22 mouse cellular contexts compared by ENCODE assay signal in the genomic region with DNA sequence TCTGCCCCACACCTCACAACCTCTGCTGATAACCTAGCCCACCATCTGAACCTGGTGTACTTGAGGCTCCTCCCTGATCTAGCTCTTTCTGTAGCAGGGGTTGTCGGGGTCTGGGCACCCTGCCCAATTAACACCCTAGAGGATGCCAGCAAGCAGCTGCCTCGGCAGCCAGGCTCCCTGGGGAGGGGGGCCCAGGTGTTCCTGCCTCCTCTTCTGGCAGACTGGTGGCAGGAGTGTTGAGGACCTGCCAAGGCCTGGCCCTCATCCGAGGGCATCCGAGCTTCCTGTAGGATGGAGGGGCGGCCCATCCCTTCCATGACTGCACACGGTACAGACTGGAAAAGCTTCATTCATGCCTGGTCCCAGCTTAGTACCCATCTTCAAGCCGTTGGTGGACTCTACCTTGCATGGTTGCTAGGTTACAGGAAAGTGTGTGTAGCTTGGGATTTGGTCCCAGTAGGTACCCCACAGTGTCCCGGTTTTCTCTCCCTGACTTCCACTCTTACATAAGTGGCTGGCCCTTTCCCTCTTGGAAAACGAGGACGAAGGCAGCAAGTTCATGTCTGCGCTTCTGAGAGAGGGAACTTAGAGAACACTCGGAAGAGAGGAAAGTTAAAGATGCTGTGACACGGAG. TPM values are rescaled to one million over a fixed set of nuclear protein-coding genes. Genes with fewer than 3 reads are reported as not detected.
DNase-seq lines count a peak whose midpoint lies in the region; ATAC-seq and TF ChIP-seq lines count a peak whose summit lies in the region.
"Had no signal": no experiment of that assay in that cellular context is flagged by ENCODE, and none has a peak within 500 bp of the region (broad histone marks: within the 10 kb centered on the region; RNA-seq: fewer than 3 reads in every experiment).

No protein-coding gene starts in this region.

- 70% methylated on average over 13 of the region's 13 CpGs for WGBS in forebrain, embryonic 13.5 days
- WGBS in forebrain, embryonic 12.5 days, result 77% methylated on average over 13 of the region's 13 CpGs
- 83% methylated on average over 13 of the region's 13 CpGs for WGBS in hindbrain, embryonic 10.5 days
- WGBS in hindbrain, embryonic 11.5 days, result 90% methylated on average over 13 of the region's 13 CpGs
- 84% methylated on average over 13 of the region's 13 CpGs for WGBS in midbrain, embryonic 10.5 days
- WGBS in midbrain, embryonic 13.5 days, result 80% methylated on average over 13 of the region's 13 CpGs

- peaks cover 69% of the 10 kb centered on the region for H3K4me1 ChIP-seq in forebrain, embryonic 13.5 days
- H3K4me1 ChIP-seq in forebrain, embryonic 12.5 days, result peaks cover 44% of the 10 kb centered on the region
- peaks cover 62% of the 10 kb centered on the region for H3K4me1 ChIP-seq in hindbrain, embryonic 10.5 days (replicated peaks)
- peaks cover 15% of the 10 kb centered on the region for H3K4me1 ChIP-seq in hindbrain, embryonic 11.5 days (replicated peaks; ENCODE audit: control insufficient read depth, insufficient read depth, low read length)
- peaks cover 67% of the 10 kb centered on the region for H3K4me1 ChIP-seq in midbrain, embryonic 10.5 days
- H3K4me1 ChIP-seq in midbrain, embryonic 13.5 days (replicated peaks), result peaks cover 72% of the 10 kb centered on the region

- H3K4me2 ChIP-seq in forebrain, embryonic 13.5 days, result no peak overlapping the region
- no peak overlapping the region for H3K4me2 ChIP-seq in forebrain, embryonic 12.5 days
- no peak overlapping the region for H3K4me2 ChIP-seq in hindbrain, embryonic 11.5 days (replicated peaks; ENCODE audit: low read depth, low read length)
- no peak overlapping the region for H3K4me2 ChIP-seq in midbrain, embryonic 13.5 days (replicated peaks)
- H3K4me2 ChIP-seq: kidney, embryonic 15.5 days; midbrain, embryonic 15.5 days had no signal

- intact Hi-C loops in gastrocnemius, adult 2 months (cut with DNase I), result no loop called here

- H3K27me3 ChIP-seq in forebrain, embryonic 13.5 days, result no peaks in the 10 kb centered on the region
- no peaks in the 10 kb centered on the region for H3K27me3 ChIP-seq in forebrain, embryonic 12.5 days
- H3K27me3 ChIP-seq in hindbrain, embryonic 10.5 days (ENCODE audit: insufficient read depth, poor library complexity, severe bottlenecking), result peaks cover 87% of the 10 kb centered on the region
- peaks cover 2% of the 10 kb centered on the region for H3K27me3 ChIP-seq in hindbrain, embryonic 11.5 days (ENCODE audit: control insufficient read depth, insufficient read depth, low read length)
- H3K27me3 ChIP-seq in midbrain, embryonic 10.5 days (ENCODE audit: low read depth, poor library complexity, severe bottlenecking), result peaks cover 79% of the 10 kb centered on the region
- no peaks in the 10 kb centered on the region for H3K27me3 ChIP-seq in midbrain, embryonic 13.5 days
- H3K27me3 ChIP-seq: kidney, embryonic 15.5 days; midbrain, embryonic 15.5 days had no signal

- H3K4me3 ChIP-seq in forebrain, embryonic 13.5 days, result no peak overlapping the region
- H3K4me3 ChIP-seq in forebrain, embryonic 12.5 days (replicated peaks), result no peak overlapping the region
- H3K4me3 ChIP-seq in hindbrain, embryonic 10.5 days, result no peak overlapping the region
- H3K4me3 ChIP-seq in hindbrain, embryonic 11.5 days (ENCODE audit: low read depth, low read length), result no peak overlapping the region
- no peak overlapping the region for H3K4me3 ChIP-seq in midbrain, embryonic 10.5 days
- no peak overlapping the region for H3K4me3 ChIP-seq in midbrain, embryonic 13.5 days (replicated peaks)
- no peak overlapping the region for H3K4me3 ChIP-seq in gastrocnemius, adult 2 months
- H3K4me3 ChIP-seq: kidney, embryonic 15.5 days; limb, embryonic 10.5 days; midbrain, embryonic 15.5 days had no signal

- H3K27ac ChIP-seq in forebrain, embryonic 13.5 days, result peak overlapping the region; percentile 25; the same call in 1 of the 2 replicates
- no peak overlapping the region for H3K27ac ChIP-seq in forebrain, embryonic 12.5 days
- 0 out of 2 replicates have a peak overlapping the region, but pooled peaks have one; percentile 23 for H3K27ac ChIP-seq in hindbrain, embryonic 10.5 days
- H3K27ac ChIP-seq in hindbrain, embryonic 11.5 days (ENCODE audit: low read depth, low read length), result no peak overlapping the region
- peak overlapping the region; percentile 34 for H3K27ac ChIP-seq in midbrain, embryonic 10.5 days (replicated peaks)
- no peak overlapping the region for H3K27ac ChIP-seq in midbrain, embryonic 13.5 days
- H3K27ac ChIP-seq in gastrocnemius, adult 2 months, result no peak overlapping the region
- H3K27ac ChIP-seq: kidney, embryonic 15.5 days; limb, embryonic 10.5 days; midbrain, embryonic 15.5 days had no signal

- no peak for DNase-seq in hindbrain, embryonic 10.5 days (ENCODE audit: low spot score)
- no peak for DNase-seq in hindbrain, embryonic 11.5 days (ENCODE audit: low spot score)
- DNase-seq in midbrain, embryonic 10.5 days (ENCODE audit: low spot score), result no peak
- peak; percentile 88 for DNase-seq in brain, embryonic 14.5 days (ENCODE audit: low read depth)
- no peak for DNase-seq in gastrocnemius, adult 2 months
- DNase-seq: adrenal gland, postnatal 25 days; embryo, embryonic 11 days; gastrocnemius, postnatal 36 days; kidney, postnatal 4 days; layer of hippocampus, postnatal 36 days; liver, postnatal 0 days; lung, postnatal 10 days; spleen, adult 18-20 months had no signal

- H3K9ac ChIP-seq in forebrain, embryonic 13.5 days, result no peak overlapping the region
- no peak overlapping the region for H3K9ac ChIP-seq in forebrain, embryonic 12.5 days
- no peak overlapping the region for H3K9ac ChIP-seq in hindbrain, embryonic 11.5 days (ENCODE audit: low read depth, low read length)
- H3K9ac ChIP-seq in midbrain, embryonic 13.5 days (replicated peaks), result no peak overlapping the region
- H3K9ac ChIP-seq: kidney, embryonic 15.5 days; liver, postnatal 0 days; midbrain, embryonic 15.5 days had no signal

- H3K9me3 ChIP-seq in forebrain, embryonic 13.5 days (replicated peaks), result no peaks in the 10 kb centered on the region
- no peaks in the 10 kb centered on the region for H3K9me3 ChIP-seq in forebrain, embryonic 12.5 days
- no peaks in the 10 kb centered on the region for H3K9me3 ChIP-seq in hindbrain, embryonic 10.5 days
- no peaks in the 10 kb centered on the region for H3K9me3 ChIP-seq in hindbrain, embryonic 11.5 days (ENCODE audit: control insufficient read depth, low read length)
- no peaks in the 10 kb centered on the region for H3K9me3 ChIP-seq in midbrain, embryonic 10.5 days (replicated peaks)
- H3K9me3 ChIP-seq in midbrain, embryonic 13.5 days, result no peaks in the 10 kb centered on the region
- H3K9me3 ChIP-seq: kidney, embryonic 15.5 days; limb, embryonic 10.5 days; midbrain, embryonic 15.5 days had no signal

- TF ChIP-seq CTCF in brain, embryonic 14.5 days (IDR thresholded peaks at IDR 0.05; ENCODE audit: borderline replicate concordance, extremely low read depth, insufficient read depth, insufficient read length), result no peak
- no peak for TF ChIP-seq CTCF in gastrocnemius, adult 2 months (IDR thresholded peaks at IDR 0.05)

- no peak for TF ChIP-seq POLR2A in brain, embryonic 14.5 days (IDR thresholded peaks at IDR 0.05; ENCODE audit: borderline replicate concordance, extremely low read depth, insufficient read depth, insufficient read length, poor library complexity, severe bottlenecking)

- ATAC-seq in forebrain, embryonic 13.5 days, result peak; percentile 41
- no peak for ATAC-seq in forebrain, embryonic 12.5 days (ENCODE audit: low FRiP score)
- ATAC-seq in hindbrain, embryonic 11.5 days (ENCODE audit: low FRiP score), result no peak
- ATAC-seq in midbrain, embryonic 13.5 days, result no peak
- ATAC-seq: hindbrain, embryonic 16.5 days; intestine, postnatal 0 days; liver, postnatal 0 days; midbrain, embryonic 15.5 days had no signal

- no peaks in the 10 kb centered on the region for H3K36me3 ChIP-seq in forebrain, embryonic 13.5 days (ENCODE audit: poor library complexity, severe bottlenecking)
- H3K36me3 ChIP-seq in forebrain, embryonic 12.5 days (replicated peaks), result no peaks in the 10 kb centered on the region
- no peaks in the 10 kb centered on the region for H3K36me3 ChIP-seq in hindbrain, embryonic 10.5 days
- no peaks in the 10 kb centered on the region for H3K36me3 ChIP-seq in hindbrain, embryonic 11.5 days (ENCODE audit: control insufficient read depth, insufficient read depth, low read length)
- H3K36me3 ChIP-seq in midbrain, embryonic 10.5 days, result no peaks in the 10 kb centered on the region
- H3K36me3 ChIP-seq in midbrain, embryonic 13.5 days, result no peaks in the 10 kb centered on the region
- H3K36me3 ChIP-seq: kidney, embryonic 15.5 days; limb, embryonic 10.5 days; midbrain, embryonic 15.5 days had no signal

RNA-seq across cellular contexts. Expression of a gene that starts 57.9 kb away (rescaled TPM):
- 13.9 and 14.4 TPM in 2 replicates for polyA plus RNA-seq in forebrain, embryonic 13.5 days (2015; fragmentation: Nextera tagmentation; extraction: Ambion mirVana)
- 11.0 and 14.0 TPM in 2 replicates for polyA plus RNA-seq in forebrain, embryonic 12.5 days (2016; fragmentation: Nextera tagmentation; extraction: Ambion mirVana)
- polyA plus RNA-seq in hindbrain, embryonic 10.5 days (2016; fragmentation: Nextera tagmentation; extraction: Ambion mirVana), result 13.9 and 18.0 TPM in 2 replicates
- polyA plus RNA-seq in hindbrain, embryonic 11.5 days (2014; fragmentation: Nextera tagmentation; extraction: Ambion mirVana), result 13.8 and 22.8 TPM in 2 replicates
- polyA plus RNA-seq in midbrain, embryonic 10.5 days (2016; fragmentation: Nextera tagmentation; extraction: Ambion mirVana), result 12.8 and 13.4 TPM in 2 replicates
- polyA plus RNA-seq in midbrain, embryonic 13.5 days (2015; fragmentation: Nextera tagmentation; extraction: Ambion mirVana), result 13.2 and 23.8 TPM in 2 replicates
- 31.8 and 51.5 TPM in 2 replicates for polyA plus RNA-seq in brain, embryonic 14.5 days (2012; rRNA removed)
- total RNA-seq in gastrocnemius, adult 2 months (2021), result under 1 TPM; 0.28 to 0.81 TPM
- polyA plus RNA-seq: heart, postnatal 0 days had no signal

Comparison
In these comparisons a context has a peak if more than half of its experiments do, and no peak if none do; other contexts are left out.
1. H3K27ac ChIP-seq: peak in forebrain, embryonic 13.5 days (single experiment), hindbrain, embryonic 10.5 days (single experiment) and midbrain, embryonic 10.5 days (single experiment); none in forebrain, embryonic 12.5 days (single experiment), hindbrain, embryonic 11.5 days (single experiment), midbrain, embryonic 13.5 days (single experiment) and gastrocnemius, adult 2 months (single experiment).